Mouse (Mus musculus) lung, adult 2 months (tissue): ENCODE data around the gene Rbp1. TPM values are rescaled to one million over a fixed set of nuclear protein-coding genes. Genes with fewer than 3 reads are reported as not detected.

Experiments
- DNase-seq: peaks from one replicate; pipeline ENCODE4 v3.0.0; 2022
- H3K4me1 ChIP-seq: fragments of 200-500 bp; 2 replicates; pipeline ENCODE4 v1.6.1; 2011; ENCODE audit warnings: low read length; ENCODE audit not compliant: control insufficient read depth, insufficient read depth
- H3K4me3 ChIP-seq: fragments of 200-500 bp; replicated peaks from 2 replicates; pipeline ENCODE3; 2011; ENCODE audit warnings: low read depth, mild to moderate bottlenecking, control low read depth, low read length; ENCODE audit errors: extremely low read depth
- CTCF ChIP-seq: fragments of 200-500 bp; IDR thresholded peaks from 2 replicates; pipeline ENCODE4 v1.5.1; 2011; ENCODE audit warnings: mild to moderate bottlenecking, low read length, control low read depth; ENCODE audit not compliant: insufficient read depth
- POLR2A ChIP-seq: fragments of 200-500 bp; IDR thresholded peaks from 2 replicates; pipeline ENCODE4 v1.6.1; 2011; ENCODE audit warnings: low read depth, mild to moderate bottlenecking, control low read depth, low read length, borderline replicate concordance; ENCODE audit errors: extremely low read depth
- WGBS: fragments of 180-500 bp; shearing (Covaris S2); methylation state at CpG from one replicate; pipeline ENCODE4 v1.1.7; 2018; 5-methylcytosine and 5-hydroxymethylcytosine counted together
- polyA plus RNA-seq: library from polyadenylated mRNA; depleted of rRNA; stranded (reverse); fragments of >200 nt; gene quantifications from 2 replicates; pipeline ENCODE4 v1.2.3, GENCODE M21; 2012

Rbp1 gene
- polyA plus RNA-seq, 1 experiment: 19.4 TPM

DNA sequence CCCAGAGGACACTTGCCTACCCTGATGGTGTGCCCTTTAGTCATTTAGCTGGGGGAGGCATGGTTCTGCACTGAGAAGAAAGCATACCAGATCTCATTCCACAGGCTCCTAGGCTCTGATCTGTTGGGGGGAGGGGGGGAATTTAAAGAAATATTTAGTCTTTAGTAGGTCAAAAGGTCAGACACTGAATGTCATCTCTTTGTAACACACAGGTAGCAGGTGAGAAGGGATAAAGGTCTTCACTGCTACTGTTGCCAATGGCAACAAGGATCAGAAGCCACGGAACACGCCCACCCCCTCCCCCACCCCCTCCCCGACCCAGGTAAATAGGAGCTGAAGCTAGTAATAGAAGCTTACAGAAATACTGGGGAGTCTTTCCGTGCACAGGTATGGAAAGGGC, 930 bp downstream of the Rbp1 start:
- DNase-seq: no peak
- H3K4me3 ChIP-seq: no peak overlapping the region
- WGBS: 27% methylated on average over 4 of the region's 4 CpGs
- TF ChIP-seq CTCF: no peak
- no peak for TF ChIP-seq POLR2A
- no peaks in the 10 kb centered on the region for H3K4me1 ChIP-seq

DNA sequence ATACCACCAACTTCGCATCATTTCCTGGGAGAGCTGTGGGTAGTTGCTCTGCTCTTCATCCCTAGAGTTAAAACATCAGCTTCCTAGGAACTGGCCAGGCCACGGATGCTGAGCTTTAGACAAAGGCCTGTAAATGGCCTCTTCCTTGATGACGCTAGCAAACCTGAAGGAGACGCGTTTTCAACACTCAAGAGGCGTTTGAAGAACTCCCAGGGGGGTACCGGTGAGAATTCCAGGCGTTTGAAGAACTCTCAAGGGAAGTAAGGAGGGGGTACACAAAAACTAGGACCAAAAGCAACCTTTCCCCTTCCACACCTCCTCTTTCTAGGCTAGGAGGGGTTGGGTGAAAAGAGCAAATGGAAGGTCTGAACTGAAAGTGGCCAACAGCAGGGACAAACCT, 1.5 kb downstream of the Rbp1 start:
- Histone ChIP-seq H3K4me3 (peak overlapping the region; percentile 63), H3K4me1 (no peaks in the 10 kb centered on the region)
- 10% methylated on average over 8 of the region's 8 CpGs for WGBS
- DNase-seq: peak; percentile 13
- no peak for TF ChIP-seq POLR2A
- no peak for TF ChIP-seq CTCF

DNA sequence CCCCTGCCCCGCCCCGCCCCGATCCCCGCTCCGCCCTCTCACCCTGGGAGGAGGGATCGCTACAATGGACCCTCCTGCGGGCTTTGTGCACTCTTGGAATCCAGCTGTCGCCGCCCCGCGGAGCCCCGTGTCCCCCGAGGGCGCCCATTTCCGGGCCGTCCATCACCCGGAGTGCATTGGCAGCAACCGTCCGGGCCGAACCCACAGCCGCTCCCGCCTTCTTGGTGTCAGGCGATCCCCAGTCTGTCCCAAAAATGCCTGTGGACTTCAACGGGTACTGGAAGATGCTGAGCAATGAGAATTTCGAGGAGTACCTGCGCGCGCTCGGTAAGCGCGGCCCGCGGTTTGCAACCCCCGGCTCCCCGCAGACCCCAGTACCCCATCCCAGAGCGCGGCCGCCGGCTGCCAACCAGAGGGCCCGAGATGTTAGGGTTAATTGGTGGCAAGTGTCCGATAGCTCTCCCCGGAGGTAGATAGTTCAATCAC, 2.0 kb downstream of the Rbp1 start:
- Histone ChIP-seq H3K4me3 (peak overlapping the region; percentile 63), H3K4me1 (no peaks in the 10 kb centered on the region)
- peak; percentile 30 for DNase-seq
- 2% methylated on average over 42 of the region's 42 CpGs for WGBS
- TF ChIP-seq CTCF (no peak), POLR2A (peak; percentile 9; the same call in 1 of the 2 replicates)

DNA sequence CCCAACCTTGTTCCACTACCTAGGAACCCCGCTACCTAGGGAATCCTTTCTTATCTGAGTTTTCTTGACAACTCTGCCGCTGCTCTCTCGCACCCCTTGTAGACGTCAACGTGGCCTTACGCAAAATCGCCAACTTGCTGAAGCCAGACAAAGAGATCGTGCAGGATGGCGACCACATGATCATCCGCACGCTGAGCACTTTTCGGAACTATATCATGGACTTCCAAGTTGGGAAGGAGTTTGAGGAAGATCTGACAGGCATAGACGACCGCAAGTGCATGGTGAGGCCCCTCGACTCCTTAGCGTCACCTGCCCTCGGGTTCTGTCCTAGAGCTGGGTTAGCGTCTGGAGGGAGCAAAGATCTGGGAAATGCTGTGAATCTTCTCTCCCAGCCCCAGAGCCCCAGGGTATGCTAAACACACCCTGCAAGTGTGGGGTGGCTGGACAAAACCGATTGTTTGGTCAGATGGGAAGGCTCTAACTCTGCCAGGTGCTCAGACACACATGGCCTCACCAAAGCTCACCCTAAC, 2.7 kb downstream of the Rbp1 start:
- Histone ChIP-seq H3K4me1 (no peaks in the 10 kb centered on the region; the same call in 1 of the 2 replicates), H3K4me3 (peak overlapping the region; percentile 56)
- DNase-seq: no peak
- no peak for TF ChIP-seq POLR2A
- no peak for TF ChIP-seq CTCF
- WGBS: 35% methylated on average over 19 of the region's 19 CpGs

DNA sequence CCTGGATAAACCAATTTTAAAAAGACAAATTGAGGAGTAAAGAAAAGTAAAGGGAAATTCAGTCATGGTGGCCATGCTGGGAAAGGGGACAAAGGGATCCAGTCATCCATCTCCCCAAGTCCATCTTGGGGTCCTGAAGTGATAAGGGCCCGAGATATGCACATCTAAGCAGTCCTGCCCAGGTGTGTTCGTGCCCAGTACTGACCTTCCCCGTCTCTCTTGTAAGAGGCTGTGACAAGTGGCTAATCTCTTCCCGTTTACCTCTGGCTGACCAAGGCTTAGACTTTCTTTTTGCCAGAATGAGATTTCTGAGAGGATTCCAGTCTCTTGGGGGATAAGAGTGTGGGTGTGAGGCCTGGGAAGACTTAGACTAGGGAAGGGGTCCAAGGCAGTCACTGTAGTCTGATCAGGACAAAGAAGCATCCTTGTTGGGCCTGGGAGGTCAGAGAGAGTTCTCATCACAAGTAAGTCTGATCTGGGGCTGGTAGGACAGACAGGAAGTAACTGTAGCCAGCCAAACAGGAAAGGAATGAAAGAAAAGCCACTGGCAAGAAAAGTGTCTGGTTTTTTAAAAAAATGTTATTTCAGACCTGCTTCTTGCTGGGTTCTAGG, 5.3 kb downstream of the Rbp1 start:
- DNase-seq: no peak
- 53% methylated on average over 4 of the region's 4 CpGs for WGBS
- TF ChIP-seq CTCF (no peak), POLR2A (no peak)

DNA sequence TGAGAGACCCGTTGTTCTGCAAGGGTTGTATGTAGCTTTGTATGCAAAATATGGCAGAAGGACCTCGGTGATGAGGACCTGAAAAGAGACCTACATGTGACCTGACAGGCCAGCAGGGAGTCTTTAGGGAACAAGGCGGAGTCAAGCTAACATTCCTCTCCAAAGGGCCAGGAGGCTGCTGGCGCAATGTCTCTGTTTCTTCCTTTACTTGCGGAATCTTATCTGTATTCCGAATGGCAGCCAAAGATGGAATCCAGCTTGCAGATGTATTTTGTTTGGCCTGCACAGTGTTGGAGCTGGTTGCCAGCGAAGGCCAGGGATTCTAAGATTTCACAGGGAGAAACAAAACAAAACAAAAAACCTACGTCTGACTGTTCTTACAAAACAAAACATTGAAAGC, 6.0 kb downstream of the Rbp1 start:
- TF ChIP-seq CTCF (no peak), POLR2A (no peak)
- DNase-seq: peak; percentile 15
- no peak overlapping the region for H3K4me3 ChIP-seq
- H3K4me1 ChIP-seq: no peaks in the 10 kb centered on the region; the same call in 1 of the 2 replicates
- 57% methylated on average over 8 of the region's 8 CpGs for WGBS

More for the DNA sequence above, 5.3 kb downstream of the Rbp1 start:
- Histone ChIP-seq H3K4me1 (no peaks in the 10 kb centered on the region; the same call in 1 of the 2 replicates), H3K4me3 (no peak overlapping the region)

DNA sequence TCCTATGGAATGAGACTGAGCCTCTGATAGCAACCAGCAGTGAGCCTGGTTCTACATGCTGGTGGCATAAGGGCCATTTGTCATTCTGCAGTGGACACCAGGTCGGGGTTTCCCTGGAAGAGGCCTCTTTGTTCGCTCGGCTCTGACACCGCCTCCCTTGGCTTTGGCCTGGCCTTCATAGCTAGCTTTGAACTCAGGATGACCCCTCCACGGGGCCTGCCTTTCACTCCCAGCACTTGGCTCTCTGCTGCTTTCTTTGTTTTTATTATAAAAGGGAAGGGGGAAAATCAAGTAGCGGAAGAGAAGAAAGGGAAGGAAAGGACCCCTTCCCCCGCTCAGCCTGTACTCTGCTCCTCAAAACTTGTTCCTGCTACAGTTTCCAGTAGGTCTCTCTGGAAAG, 7.0 kb downstream of the Rbp1 start:
- no peaks in the 10 kb centered on the region; the same call in 1 of the 2 replicates for H3K4me1 ChIP-seq
- WGBS: 26% methylated on average over 7 of the region's 7 CpGs
- no peak overlapping the region for H3K4me3 ChIP-seq
- DNase-seq: peak; percentile 14
- no peak for TF ChIP-seq CTCF
- no peak for TF ChIP-seq POLR2A

DNA sequence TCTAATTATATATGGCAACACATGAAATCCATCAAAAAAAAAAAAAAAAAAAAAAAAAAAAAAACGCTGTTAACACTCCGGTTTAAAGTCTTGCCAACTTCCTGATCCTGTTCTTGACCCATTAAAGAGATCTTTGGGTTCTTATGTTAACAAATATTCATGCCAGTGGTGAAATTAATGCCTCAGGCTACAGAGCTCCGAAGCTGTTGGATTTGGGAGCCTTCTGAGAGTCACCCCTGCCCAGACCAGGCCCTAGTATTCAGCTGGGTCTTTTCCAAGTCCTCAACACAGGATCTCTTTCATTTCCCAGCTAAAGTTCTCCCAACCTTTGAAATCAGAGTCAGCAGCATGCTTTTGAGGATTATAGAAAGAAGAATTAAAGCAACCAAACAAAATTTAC, 7.8 kb downstream of the Rbp1 start:
- WGBS: 20% methylated on average over 3 of the region's 3 CpGs
- H3K4me1 ChIP-seq: no peaks in the 10 kb centered on the region; the same call in 1 of the 2 replicates
- no peak for DNase-seq
- no peak overlapping the region for H3K4me3 ChIP-seq
- TF ChIP-seq CTCF (no peak), POLR2A (no peak)

DNA sequence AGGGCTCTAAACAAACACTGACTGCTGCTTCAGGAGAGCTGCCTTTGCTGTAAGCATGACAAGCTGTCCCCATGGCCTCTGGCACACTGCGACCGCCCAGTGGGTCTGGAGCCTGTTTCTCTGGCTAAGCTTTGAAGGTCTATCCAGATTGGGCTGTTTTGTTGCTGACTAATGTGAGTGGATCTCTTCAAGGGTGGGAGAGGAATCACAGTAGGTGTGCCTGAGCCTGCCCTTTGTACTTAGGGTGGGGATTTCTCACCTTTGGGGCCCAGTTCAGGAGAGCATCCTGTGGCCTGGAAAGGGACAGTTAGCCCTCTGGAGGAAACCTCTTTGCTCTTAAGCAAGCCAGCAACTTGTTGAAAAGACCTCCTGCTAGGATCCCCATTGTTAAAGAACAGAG, 10.3 kb downstream of the Rbp1 start:
- no peak for TF ChIP-seq CTCF
- TF ChIP-seq POLR2A: no peak
- Histone ChIP-seq H3K4me1 (no peaks in the 10 kb centered on the region; the same call in 1 of the 2 replicates), H3K4me3 (no peak overlapping the region)
- DNase-seq: no peak
- 82% methylated on average over 2 of the region's 2 CpGs for WGBS
